In genomic region chr8:124845131-124845530, GRCm38 (mm10) we compare ENCODE assay signal across 12 mouse cellular contexts. TPM values are rescaled to one million over a fixed set of nuclear protein-coding genes. Genes with fewer than 3 reads are reported as not detected.
"Had no signal": no experiment of that assay in that cellular context is flagged by ENCODE, and none has a peak within 500 bp of the region (broad histone marks: within the 10 kb centered on the region; RNA-seq: fewer than 3 reads in every experiment).

No protein-coding gene starts in this region.

- H3K4me1 ChIP-seq: limb, embryonic 12.5 days; midbrain, embryonic 12.5 days; neural tube, embryonic 13.5 days had no signal

- H3K9me3 ChIP-seq: kidney, embryonic 15.5 days; limb, embryonic 12.5 days; midbrain, embryonic 12.5 days; neural tube, embryonic 13.5 days had no signal

- H3K4me2 ChIP-seq: kidney, embryonic 15.5 days; limb, embryonic 12.5 days; lung, embryonic 14.5 days; midbrain, embryonic 12.5 days; neural tube, embryonic 13.5 days had no signal

- H3K9ac ChIP-seq: kidney, embryonic 15.5 days; limb, embryonic 12.5 days; liver, embryonic 14.5 days; lung, embryonic 14.5 days; midbrain, embryonic 12.5 days; neural tube, embryonic 13.5 days had no signal

- H3K27ac ChIP-seq: kidney, embryonic 15.5 days; limb, embryonic 12.5 days; liver, embryonic 14.5 days; midbrain, embryonic 12.5 days; neural tube, embryonic 13.5 days had no signal

- H3K27me3 ChIP-seq: kidney, embryonic 15.5 days; limb, embryonic 12.5 days; midbrain, embryonic 12.5 days; neural tube, embryonic 13.5 days had no signal

- H3K4me3 ChIP-seq: kidney, embryonic 15.5 days; limb, embryonic 12.5 days; midbrain, embryonic 12.5 days; neural tube, embryonic 13.5 days had no signal

- DNase-seq: lung, embryonic 14.5 days; retina, postnatal 1 day; right cerebral cortex, postnatal 4 days; thymus, postnatal 36 days had no signal

- ATAC-seq: midbrain, embryonic 16.5 days had no signal

RNA-seq across cellular contexts. Expression of gene Trim67, which starts 52.2 kb away (rescaled TPM):
- total RNA-seq: megakaryocyte-erythroid progenitor cell, adult 5-6 weeks had no signal
- polyA plus RNA-seq: thymus, postnatal 0 days had no signal
